Mouse (Mus musculus): ENCODE measurements around the gene Fstl4.

- TF ChIP-seq FLI1 (IDR thresholded peaks at IDR 0.05; ENCODE audit: low read length) (no peak), GATA1 (IDR thresholded peaks at IDR 0.05; ENCODE audit: borderline replicate concordance, low read length) (no peak)
These were observed 232.1 kb downstream of the Fstl4 start for GRCm38 (mm10) chr11:52996434-52997093.

All from megakaryocyte, embryonic 14.5 days (primary cell).